Mouse (Mus musculus) common myeloid progenitor, adult 5-6 weeks (primary cell): ENCODE results near the gene Prdm9. TPM values are rescaled to one million over a fixed set of nuclear protein-coding genes. Genes with fewer than 3 reads are reported as not detected.

Experiments used
- ATAC-seq: replicated peaks from 2 replicates; pipeline ENCODE4 v1.8.0; 2016; ENCODE audit warnings: low read depth, mild to moderate bottlenecking, moderate TSS enrichment, inconsistent platforms; ENCODE audit not compliant: poor library complexity, severe bottlenecking
- total RNA-seq: library from RNA; stranded (forward); fragments of 200-1000, 187-1606 nt; gene quantifications from 2 replicates; pipeline ENCODE4 v1.2.3, GENCODE M21; 2017

Prdm9 gene
- total RNA-seq, 1 experiment from 2014 or later = 7.8 TPM

GRCm38 (mm10) chr17:15530141-15530540, 34.0 kb downstream of the Prdm9 start:
- no peak for ATAC-seq

GRCm38 (mm10) chr17:15528887-15529286, 35.3 kb downstream of the Prdm9 start:
- no peak for ATAC-seq

GRCm38 (mm10) chr17:15527811-15528136, 36.4 kb downstream of the Prdm9 start:
- no peak for ATAC-seq

GRCm38 (mm10) chr17:15526986-15527810, 37.0 kb downstream of the Prdm9 start, which contains the start of gene Pdcd2:
Gene Pdcd2 (minus strand): TSS chr17:15527301.
- ATAC-seq = peak; percentile 94

GRCm38 (mm10) chr17:15526304-15526703, 37.9 kb downstream of the Prdm9 start:
- ATAC-seq = no peak

- ATAC-seq = no peak
Observed at GRCm38 (mm10) chr17:15518766-15519165, 45.4 kb downstream of the Prdm9 start.

- ATAC-seq = no peak
Observed at GRCm38 (mm10) chr17:15518186-15518585, 46.0 kb downstream of the Prdm9 start.

- ATAC-seq = 0 out of 2 replicates have a peak, but pooled peaks have one; percentile 36
Observed at GRCm38 (mm10) chr17:15517776-15518175, 46.4 kb downstream of the Prdm9 start.

GRCm38 (mm10) chr17:15510694-15511093, 53.5 kb downstream of the Prdm9 start:
- ATAC-seq = no peak

GRCm38 (mm10) chr17:15499656-15500394, 64.3 kb downstream of the Prdm9 start, which contains the start of the genes Psmb1 and Tbp:
Gene Psmb1 (minus strand): TSS chr17:15499751.
Gene Tbp (plus strand): TSS chr17:15499888.
- ATAC-seq = peak; percentile 87

GRCm38 (mm10) chr17:15498753-15499113, 65.4 kb downstream of the Prdm9 start:
- no peak for ATAC-seq

GRCm38 (mm10) chr17:15497882-15498752, 66.0 kb downstream of the Prdm9 start:
- peak; percentile 84 for ATAC-seq

Other genes with a start within 250 kb of the Prdm9 start
- 0.23 TPM in 1 of 2 replicates, not detected in the other for gene Dll1, start 187.5 kb downstream of the Prdm9 start, total RNA-seq
- 12.7 and 14.7 TPM in 2 replicates for gene Fam120b, start 168.2 kb downstream of the Prdm9 start, total RNA-seq
- gene Psmb1, start 64.6 kb downstream of the Prdm9 start, total RNA-seq = 178 and 184 TPM in 2 replicates
- 48.1 and 58.4 TPM in 2 replicates for gene Tbp, start 64.5 kb downstream of the Prdm9 start, total RNA-seq
- 86.3 and 100 TPM in 2 replicates for gene Pdcd2, start 37.1 kb downstream of the Prdm9 start, total RNA-seq
- 75.5 and 100 TPM in 2 replicates for gene Chd1, start 140.6 kb upstream of the Prdm9 start, total RNA-seq